Mouse (Mus musculus) layer of hippocampus, postnatal 25 days (tissue): ENCODE data around the gene Olfr1279. TPM values are rescaled to one million over a fixed set of nuclear protein-coding genes. Genes with fewer than 3 reads are reported as not detected.
"Not testable (repeated sequence)": the region's sequence is repeated elsewhere in the genome, so short reads cannot be mapped to it uniquely, and the experiment has no call there.

Experiments
- DNase-seq, 2 experiments: peaks; one replicate each; pipeline ENCODE4 v3.0.0; 2022; ENCODE audit warnings: mixed read lengths in 2 of 2, low spot score in 1 of 2; ENCODE audit errors: extremely low spot score in 1 of 2
- total RNA-seq, 2 experiments: library from RNA; stranded (reverse); gene quantifications; 2 replicates each; pipeline ENCODE4 v1.2.3; 2021

The Olfr1279 gene
- total RNA-seq, result not detected

GRCm38 (mm10) chr2:111300374-111300773, at the start of gene Olfr1279:
TSS of gene Olfr1279 (plus strand) at chr2:111300635.
- no peak for DNase-seq

GRCm38 (mm10) chr2:111254216-111254615, 46.2 kb upstream of the Olfr1279 start, which contains the start of gene Olfr1276:
TSS of gene Olfr1276 (plus strand) at chr2:111254516.
- DNase-seq, result no peak

- DNase-seq, result no peak
Measured at GRCm38 (mm10) chr2:111274006-111274405, 26.4 kb upstream of the Olfr1279 start, which contains the start of gene Olfr1277. TSS of gene Olfr1277 (minus strand) at chr2:111274106.

- DNase-seq, result no peak
Measured at GRCm38 (mm10) chr2:111289836-111290235, 10.6 kb upstream of the Olfr1279 start, which contains the start of gene Olfr1278. TSS of gene Olfr1278 (plus strand) at chr2:111290136.

- DNase-seq, result no peak
Measured at GRCm38 (mm10) chr2:111298541-111298940, 1.9 kb upstream of the Olfr1279 start.

- no peak for DNase-seq
Measured at GRCm38 (mm10) chr2:111313717-111314116, 13.3 kb downstream of the Olfr1279 start, which contains the start of gene Olfr1280. TSS of gene Olfr1280 (plus strand) at chr2:111314017.

GRCm38 (mm10) chr2:111326220-111326619, 25.8 kb downstream of the Olfr1279 start, which contains the start of gene Olfr1281:
TSS of gene Olfr1281 (plus strand) at chr2:111326520.
- DNase-seq, result no peak

- DNase-seq, result not testable (repeated sequence)
Measured at GRCm38 (mm10) chr2:111333721-111334120, 33.3 kb downstream of the Olfr1279 start.

- no peak for DNase-seq
Measured at GRCm38 (mm10) chr2:111335976-111336375, 35.5 kb downstream of the Olfr1279 start, which contains the start of gene Olfr1282. TSS of gene Olfr1282 (minus strand) at chr2:111336076.

Other genes starting within 250 kb of the Olfr1279 start
- not detected for gene Gm13941, start 194.7 kb upstream of the Olfr1279 start, total RNA-seq
- not detected for gene Gm15130, start 147.7 kb upstream of the Olfr1279 start, total RNA-seq
- not detected for gene 4930430A15Rik, start 71.0 kb upstream of the Olfr1279 start, total RNA-seq
- not detected for gene Olfr1275, start 65.3 kb upstream of the Olfr1279 start, total RNA-seq
- not detected for gene Olfr1276, start 46.1 kb upstream of the Olfr1279 start, total RNA-seq
- not detected for gene Olfr1277, start 26.5 kb upstream of the Olfr1279 start, total RNA-seq
- gene Olfr1278, start 10.5 kb upstream of the Olfr1279 start, total RNA-seq, result not detected
- gene Olfr1280, start 13.4 kb downstream of the Olfr1279 start, total RNA-seq, result not detected
- not detected for gene Olfr1281, start 25.9 kb downstream of the Olfr1279 start, total RNA-seq
- gene Olfr1282, start 35.4 kb downstream of the Olfr1279 start, total RNA-seq, result not detected
- not detected for gene Olfr1283, start 66.2 kb downstream of the Olfr1279 start, total RNA-seq
- gene Olfr1284, start 74.9 kb downstream of the Olfr1279 start, total RNA-seq, result not detected
- not detected for gene Olfr1286, start 122.5 kb downstream of the Olfr1279 start, total RNA-seq
- gene Olfr1287, start 148.5 kb downstream of the Olfr1279 start, total RNA-seq, result not detected
- gene Olfr1288, start 173.5 kb downstream of the Olfr1279 start, total RNA-seq, result not detected
- gene Olfr1289, start 180.2 kb downstream of the Olfr1279 start, total RNA-seq, result not detected
- not detected for gene Olfr1290, start 193.2 kb downstream of the Olfr1279 start, total RNA-seq
- not detected for gene Olfr1291-ps1, start 196.5 kb downstream of the Olfr1279 start, total RNA-seq
- not detected for gene Olfr1293-ps, start 224.6 kb downstream of the Olfr1279 start, total RNA-seq
- gene Olfr1294, start 239.7 kb downstream of the Olfr1279 start, total RNA-seq, result not detected